Mouse (Mus musculus) bone marrow macrophage, adult 2 months (primary cell): Measurements from ENCODE around the gene Gm4131. TPM values are rescaled to one million over a fixed set of nuclear protein-coding genes. Genes with fewer than 3 reads are reported as not detected.

Experiments
- H3K27ac ChIP-seq: 2 replicates; pipeline ENCODE4 v1.5.1; 2012; ENCODE audit warnings: low read depth, low read length; ENCODE audit not compliant: insufficient read depth
- H3K4me1 ChIP-seq: 2 replicates; pipeline ENCODE4 v1.6.1; 2012; ENCODE audit warnings: low read length; ENCODE audit not compliant: control insufficient read depth, insufficient read depth
- H3K4me3 ChIP-seq: 2 replicates; pipeline ENCODE4 v1.5.1; 2012; ENCODE audit warnings: mild to moderate bottlenecking, low read length, moderate library complexity; ENCODE audit not compliant: insufficient read depth
- CTCF ChIP-seq: IDR thresholded peaks from 2 replicates; pipeline ENCODE4 v1.5.1; 2012; ENCODE audit warnings: low read depth, mild to moderate bottlenecking, low read length, moderate library complexity
- POLR2A ChIP-seq: IDR thresholded peaks from 2 replicates; pipeline ENCODE4 v1.6.1; 2012; ENCODE audit warnings: mild to moderate bottlenecking, low read depth, low read length, borderline replicate concordance
- polyA plus RNA-seq: library from polyadenylated mRNA; stranded (reverse); fragments of >200 nt; gene quantifications from 2 replicates; pipeline ENCODE4 v1.2.4, GENCODE M21; 2012; ENCODE audit not compliant: missing spikeins, insufficient read depth, insufficient read length

Gm4131 gene
- polyA plus RNA-seq, 1 experiment = not detected

- Histone ChIP-seq H3K27ac (no peak overlapping the region), H3K4me3 (no peak overlapping the region), H3K4me1 (no peaks in the 10 kb centered on the region)
- TF ChIP-seq CTCF (no peak), POLR2A (no peak)
These were observed 13.9 kb downstream of the Gm4131 start for GRCm38 (mm10) chr14:62552771-62553170.

- Histone ChIP-seq H3K4me1 (no peaks in the 10 kb centered on the region), H3K4me3 (no peak overlapping the region), H3K27ac (no peak overlapping the region)
- no peak for TF ChIP-seq CTCF
- TF ChIP-seq POLR2A = no peak
These were observed 16.6 kb downstream of the Gm4131 start for GRCm38 (mm10) chr14:62550121-62550520.

- Histone ChIP-seq H3K4me3 (no peak overlapping the region), H3K4me1 (no peaks in the 10 kb centered on the region), H3K27ac (no peak overlapping the region)
- TF ChIP-seq POLR2A = no peak
- no peak for TF ChIP-seq CTCF
These were observed 20.0 kb downstream of the Gm4131 start for GRCm38 (mm10) chr14:62546746-62547145.

- H3K27ac ChIP-seq = no peak overlapping the region
- H3K4me3 ChIP-seq = no peak overlapping the region
- H3K4me1 ChIP-seq = no peaks in the 10 kb centered on the region
- no peak for TF ChIP-seq CTCF
- TF ChIP-seq POLR2A = no peak
These were observed 20.4 kb downstream of the Gm4131 start for GRCm38 (mm10) chr14:62546296-62546695.

GRCm38 (mm10) chr14:62541751-62542150, 25.0 kb downstream of the Gm4131 start:
- Histone ChIP-seq H3K4me1 (no peaks in the 10 kb centered on the region), H3K4me3 (no peak overlapping the region), H3K27ac (no peak overlapping the region)
- no peak for TF ChIP-seq POLR2A
- no peak for TF ChIP-seq CTCF

GRCm38 (mm10) chr14:62539834-62540233, 26.9 kb downstream of the Gm4131 start:
- H3K4me3 ChIP-seq = no peak overlapping the region

GRCm38 (mm10) chr14:62536988-62537387, 29.7 kb downstream of the Gm4131 start:
- Histone ChIP-seq H3K4me1 (no peaks in the 10 kb centered on the region), H3K27ac (no peak overlapping the region), H3K4me3 (no peak overlapping the region)
- TF ChIP-seq CTCF = no peak
- no peak for TF ChIP-seq POLR2A

More at GRCm38 (mm10) chr14:62539834-62540233, 26.9 kb downstream of the Gm4131 start:
- no peak for TF ChIP-seq POLR2A
- TF ChIP-seq CTCF = no peak
- no peak overlapping the region for H3K27ac ChIP-seq
- H3K4me1 ChIP-seq = no peaks in the 10 kb centered on the region

- Histone ChIP-seq H3K4me1 (no peaks in the 10 kb centered on the region), H3K4me3 (no peak overlapping the region), H3K27ac (no peak overlapping the region)
- no peak for TF ChIP-seq CTCF
- TF ChIP-seq POLR2A = no peak
These were observed 30.6 kb downstream of the Gm4131 start for GRCm38 (mm10) chr14:62536127-62536526.

GRCm38 (mm10) chr14:62530951-62531350, 35.8 kb downstream of the Gm4131 start:
- no peak overlapping the region for H3K4me3 ChIP-seq
- no peak overlapping the region for H3K27ac ChIP-seq
- TF ChIP-seq CTCF = no peak
- TF ChIP-seq POLR2A = no peak
- H3K4me1 ChIP-seq = no peaks in the 10 kb centered on the region

GRCm38 (mm10) chr14:62512845-62513244, 53.9 kb downstream of the Gm4131 start:
- Histone ChIP-seq H3K4me3 (no peak overlapping the region), H3K4me1 (no peaks in the 10 kb centered on the region), H3K27ac (no peak overlapping the region)
- TF ChIP-seq CTCF (no peak), POLR2A (no peak)

GRCm38 (mm10) chr14:62509350-62509749, 57.4 kb downstream of the Gm4131 start:
- Histone ChIP-seq H3K4me3 (no peak overlapping the region), H3K4me1 (no peaks in the 10 kb centered on the region), H3K27ac (no peak overlapping the region)
- TF ChIP-seq CTCF (no peak), POLR2A (no peak)
